Mouse (Mus musculus) lung, adult 2 months (tissue): ENCODE data around the gene Pcnx2. TPM values are rescaled to one million over a fixed set of nuclear protein-coding genes. Genes with fewer than 3 reads are reported as not detected.
A peak's percentile ranks its signal among the peaks of the same experiment; 100 is the strongest.

Experiments used
- DNase-seq: peaks from one replicate; pipeline ENCODE4 v3.0.0; 2022
- H3K4me1 ChIP-seq: fragments of 200-500 bp; 2 replicates; pipeline ENCODE4 v1.6.1; 2011; ENCODE audit warnings: low read length; ENCODE audit not compliant: control insufficient read depth, insufficient read depth
- H3K4me3 ChIP-seq: fragments of 200-500 bp; replicated peaks from 2 replicates; pipeline ENCODE3; 2011; ENCODE audit warnings: low read depth, mild to moderate bottlenecking, control low read depth, low read length; ENCODE audit errors: extremely low read depth
- CTCF ChIP-seq: fragments of 200-500 bp; IDR thresholded peaks from 2 replicates; pipeline ENCODE4 v1.5.1; 2011; ENCODE audit warnings: mild to moderate bottlenecking, low read length, control low read depth; ENCODE audit not compliant: insufficient read depth
- POLR2A ChIP-seq: fragments of 200-500 bp; IDR thresholded peaks from 2 replicates; pipeline ENCODE4 v1.6.1; 2011; ENCODE audit warnings: low read depth, mild to moderate bottlenecking, control low read depth, low read length, borderline replicate concordance; ENCODE audit errors: extremely low read depth
- WGBS: fragments of 180-500 bp; shearing (Covaris S2); methylation state at CpG from one replicate; pipeline ENCODE4 v1.1.7; 2018; 5-methylcytosine and 5-hydroxymethylcytosine counted together
- polyA plus RNA-seq: library from polyadenylated mRNA; depleted of rRNA; stranded (reverse); fragments of >200 nt; gene quantifications from 2 replicates; pipeline ENCODE4 v1.2.3, GENCODE M21; 2012

Gene Pcnx2
- polyA plus RNA-seq, 1 experiment, result 2.1 TPM

DNA sequence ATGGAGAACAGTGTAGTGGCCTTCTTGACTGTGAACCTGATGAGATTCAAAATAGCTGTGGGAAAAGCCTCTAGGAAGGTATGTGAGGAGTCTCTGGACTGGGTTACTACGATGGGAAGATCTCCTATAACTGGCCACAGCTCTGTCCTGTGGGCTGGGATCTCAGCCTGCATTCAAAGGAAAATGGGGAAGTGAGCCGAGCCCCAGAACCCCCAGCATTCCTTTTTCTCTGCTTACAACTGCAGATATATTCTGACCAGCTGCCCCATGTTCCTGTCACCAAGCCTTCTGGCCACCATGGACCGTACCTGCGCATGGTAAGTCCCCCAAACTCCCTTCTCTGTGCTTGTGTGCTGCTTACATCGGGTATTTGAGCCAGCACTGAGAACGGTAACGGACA, 168.4 kb downstream of the Pcnx2 start, which contains the start of gene Ntpcr:
Gene Ntpcr (plus strand): TSS at position 218 of the 400 bp plus-strand sequence.
- H3K4me3 ChIP-seq, result no peak within 1 kb of the TSS
- TF ChIP-seq POLR2A (no peak), CTCF (no peak)
- H3K4me1 ChIP-seq, result 0 out of 2 replicates have a peak, but pooled peaks cover 2% of the 10 kb centered on the region
- DNase-seq, result no peak
- 70% methylated on average over 7 of the region's 7 CpGs for WGBS

GRCm38 (mm10) chr8:125727797-125728196, 170.3 kb downstream of the Pcnx2 start:
- H3K4me1 ChIP-seq, result no peaks in the 10 kb centered on the region
- 63% methylated on average over 8 of the region's 8 CpGs for WGBS
- no peak for TF ChIP-seq CTCF
- TF ChIP-seq POLR2A, result no peak
- DNase-seq, result peak; percentile 24
- no peak overlapping the region for H3K4me3 ChIP-seq

DNA sequence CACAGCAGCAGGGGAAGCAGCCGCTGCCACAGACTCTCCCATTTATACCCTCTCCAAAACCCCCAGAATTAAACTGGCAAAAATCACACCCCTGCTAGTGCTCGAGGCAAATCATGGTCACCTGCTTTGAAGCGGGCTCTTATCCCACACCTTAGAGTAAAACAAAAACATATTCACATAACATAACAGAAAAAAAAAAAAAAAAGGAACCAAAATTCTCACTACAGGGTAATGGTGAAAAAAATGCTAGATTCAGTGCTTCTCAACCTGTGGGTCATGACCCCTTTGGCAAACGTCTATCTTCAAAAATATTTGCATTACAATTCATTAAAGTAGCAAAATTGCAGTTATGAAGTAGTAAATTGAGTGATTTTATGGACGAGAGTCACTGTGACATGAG, 171.1 kb downstream of the Pcnx2 start:
- TF ChIP-seq POLR2A, result no peak
- TF ChIP-seq CTCF, result no peak
- Histone ChIP-seq H3K4me3 (no peak overlapping the region), H3K4me1 (no peaks in the 10 kb centered on the region)
- WGBS, result 64% methylated on average over 5 of the region's 5 CpGs
- no peak for DNase-seq

GRCm38 (mm10) chr8:125726143-125726542, 172.0 kb downstream of the Pcnx2 start:
- Histone ChIP-seq H3K4me3 (no peak overlapping the region), H3K4me1 (no peaks in the 10 kb centered on the region)
- no peak for TF ChIP-seq CTCF
- TF ChIP-seq POLR2A, result no peak
- DNase-seq, result no peak
- WGBS, result 96% methylated on average over 4 of the region's 4 CpGs

GRCm38 (mm10) chr8:125725037-125725820, 172.9 kb downstream of the Pcnx2 start:
- Histone ChIP-seq H3K4me1 (no peaks in the 10 kb centered on the region), H3K4me3 (no peak overlapping the region)
- 51% methylated on average over 6 of the region's 6 CpGs for WGBS
- TF ChIP-seq POLR2A (no peak), CTCF (no peak)
- no peak for DNase-seq

DNA sequence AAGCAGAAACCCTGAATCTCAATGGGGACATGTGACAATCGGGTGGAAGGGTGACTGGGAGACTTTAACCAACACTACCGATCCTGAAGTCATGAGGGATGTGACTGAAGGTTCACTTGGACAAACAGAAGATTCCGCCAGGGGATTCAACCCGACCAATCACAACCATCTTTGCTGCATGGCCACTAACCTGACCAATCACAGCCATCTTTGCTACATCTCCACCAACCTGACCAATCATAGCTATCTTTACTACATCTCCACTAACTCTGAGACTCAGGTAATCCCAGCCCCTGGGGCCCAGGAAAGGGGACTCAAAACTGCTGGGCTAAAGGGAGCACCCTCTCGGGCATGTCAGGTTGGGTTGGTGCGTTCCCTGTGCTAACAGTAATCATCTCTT, 174.7 kb downstream of the Pcnx2 start:
- Histone ChIP-seq H3K4me1 (no peaks in the 10 kb centered on the region), H3K4me3 (no peak overlapping the region)
- WGBS, result 94% methylated on average over 6 of the region's 6 CpGs
- TF ChIP-seq POLR2A (no peak), CTCF (no peak)
- DNase-seq, result no peak

DNA sequence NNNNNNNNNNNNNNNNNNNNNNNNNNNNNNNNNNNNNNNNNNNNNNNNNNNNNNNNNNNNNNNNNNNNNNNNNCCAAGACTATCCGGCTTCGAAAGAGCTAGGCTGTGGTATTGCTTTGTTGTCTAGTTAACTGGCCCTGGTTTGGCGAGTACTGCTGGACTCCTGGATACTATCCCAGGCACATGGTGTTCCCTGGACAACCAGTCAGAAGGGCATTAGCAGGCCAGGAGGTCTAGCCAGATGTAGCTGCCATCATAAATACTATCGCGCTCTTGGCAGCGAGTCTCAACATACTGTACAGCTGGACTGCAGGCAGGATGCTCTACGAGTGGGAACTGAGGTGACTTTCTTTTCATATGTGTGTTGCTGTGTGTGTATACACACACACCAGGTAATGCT, 175.4 kb downstream of the Pcnx2 start:
- WGBS, result 81% methylated on average over 7 of the region's 7 CpGs
- DNase-seq, result no peak
- Histone ChIP-seq H3K4me3 (no peak overlapping the region), H3K4me1 (no peaks in the 10 kb centered on the region)
- TF ChIP-seq POLR2A, result no peak
- no peak for TF ChIP-seq CTCF

DNA sequence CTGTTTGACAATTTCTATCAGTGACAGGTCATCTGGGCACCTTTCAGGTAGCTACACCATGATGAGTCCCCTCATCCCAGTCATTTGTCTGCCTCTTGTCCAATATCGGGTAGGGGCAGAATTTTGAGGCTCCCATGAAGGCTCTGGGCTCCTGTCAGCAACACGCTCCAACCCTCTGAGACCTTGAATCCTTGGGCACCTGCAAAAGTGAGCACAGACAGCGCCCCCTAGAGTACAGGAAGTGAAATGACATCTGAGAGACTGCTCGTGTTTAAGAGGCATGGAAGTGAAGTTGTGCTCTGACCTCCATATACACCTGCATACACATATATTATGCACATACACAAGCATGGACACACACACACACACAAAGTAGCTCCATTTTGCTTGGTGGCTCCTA, 179.2 kb downstream of the Pcnx2 start:
- Histone ChIP-seq H3K4me1 (no peaks in the 10 kb centered on the region), H3K4me3 (no peak overlapping the region)
- 68% methylated on average over 4 of the region's 4 CpGs for WGBS
- no peak for DNase-seq
- TF ChIP-seq POLR2A (no peak), CTCF (peak; percentile 46)

DNA sequence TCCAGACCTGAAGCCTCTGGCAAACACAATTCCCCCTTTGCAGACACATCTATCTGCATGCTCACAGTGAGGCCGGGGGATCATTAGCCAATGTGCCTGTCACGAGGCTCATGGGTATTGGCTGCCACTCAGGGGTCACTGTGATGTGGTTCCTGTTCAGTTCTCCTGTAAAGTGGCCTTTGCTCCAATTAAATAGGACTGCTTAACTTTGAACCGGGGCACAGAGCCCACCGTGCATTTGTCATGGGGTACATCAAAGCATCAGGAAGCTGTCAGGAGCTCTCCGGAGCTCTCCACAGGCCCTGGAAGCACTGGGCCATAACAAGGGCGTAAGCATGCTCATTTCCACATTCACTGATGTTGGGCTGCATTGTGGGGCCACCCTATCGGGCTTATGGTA, 181.5 kb downstream of the Pcnx2 start:
- no peak for DNase-seq
- no peak for TF ChIP-seq CTCF
- no peak for TF ChIP-seq POLR2A
- WGBS, result 49% methylated on average over 7 of the region's 7 CpGs
- Histone ChIP-seq H3K4me1 (no peaks in the 10 kb centered on the region), H3K4me3 (no peak overlapping the region)

GRCm38 (mm10) chr8:125716211-125716610, 181.9 kb downstream of the Pcnx2 start:
- H3K4me3 ChIP-seq, result no peak overlapping the region
- DNase-seq, result no peak
- TF ChIP-seq CTCF (no peak), POLR2A (no peak)
- 66% methylated on average over 4 of the region's 4 CpGs for WGBS
- H3K4me1 ChIP-seq, result no peaks in the 10 kb centered on the region

DNA sequence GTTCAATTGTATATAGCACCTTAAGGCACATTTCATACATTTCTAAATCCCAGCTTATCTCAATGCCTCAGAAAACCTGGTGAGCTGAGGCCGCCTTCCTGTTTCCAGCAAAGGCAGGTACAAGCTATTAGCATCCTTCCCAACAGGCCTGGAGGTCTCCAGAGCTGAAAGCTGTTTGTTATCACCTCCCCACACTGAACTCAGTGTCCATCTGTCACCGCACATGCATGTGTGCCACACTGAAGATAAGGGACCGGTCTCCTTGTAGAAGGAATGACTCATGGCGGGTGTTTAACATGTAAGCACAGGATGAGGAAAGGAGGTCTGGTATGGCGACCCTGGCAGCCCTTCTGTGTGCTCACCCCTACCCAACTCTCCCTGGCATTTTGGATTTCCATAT, 186.6 kb downstream of the Pcnx2 start:
- TF ChIP-seq POLR2A (no peak), CTCF (no peak)
- H3K4me1 ChIP-seq, result no peaks in the 10 kb centered on the region
- WGBS, result 85% methylated on average over 5 of the region's 5 CpGs
- no peak overlapping the region for H3K4me3 ChIP-seq
- DNase-seq, result no peak
